Mouse (Mus musculus) heart, adult 9 months (tissue): ENCODE results near the gene Cenpm.

ENCODE experiments used
- DNase-seq, 2 experiments: peaks; one replicate each; pipeline ENCODE4 v3.0.0; 2022; ENCODE audit warnings: low spot score in 2 of 2

Gene Cenpm

GRCm38 (mm10) chr15:82215332-82216046 lies 29.1 kb downstream of the Cenpm start:
- no peak for DNase-seq

GRCm38 (mm10) chr15:82213222-82213621 lies 31.3 kb downstream of the Cenpm start:
- DNase-seq = no peak

- no peak for DNase-seq
These were observed 31.8 kb downstream of the Cenpm start, which contains the start of gene Shisa8 for GRCm38 (mm10) chr15:82212752-82213063. Gene Shisa8 (minus strand): TSS chr15:82212815.

- DNase-seq = no peak
These were observed 32.4 kb downstream of the Cenpm start for GRCm38 (mm10) chr15:82211911-82212751.

GRCm38 (mm10) chr15:82211281-82211680 lies 33.3 kb downstream of the Cenpm start:
- DNase-seq = no peak

GRCm38 (mm10) chr15:82210801-82211200 lies 33.7 kb downstream of the Cenpm start:
- DNase-seq = no peak

GRCm38 (mm10) chr15:82209295-82210050 lies 35.1 kb downstream of the Cenpm start:
- no peak for DNase-seq

GRCm38 (mm10) chr15:82208307-82208706 lies 36.2 kb downstream of the Cenpm start:
- no peak for DNase-seq

- DNase-seq = no peak
These were observed 36.9 kb downstream of the Cenpm start for GRCm38 (mm10) chr15:82207504-82208219.

GRCm38 (mm10) chr15:82207105-82207459 lies 37.5 kb downstream of the Cenpm start:
- no peak for DNase-seq

- peak; percentile 79 to 85 for DNase-seq
These were observed 38.0 kb downstream of the Cenpm start for GRCm38 (mm10) chr15:82206365-82207104.

- DNase-seq = no peak
These were observed 39.7 kb downstream of the Cenpm start for GRCm38 (mm10) chr15:82204680-82205371.

- DNase-seq = no peak
These were observed 40.8 kb downstream of the Cenpm start for GRCm38 (mm10) chr15:82203611-82204351.

GRCm38 (mm10) chr15:82203090-82203489 lies 41.5 kb downstream of the Cenpm start:
- no peak for DNase-seq

- no peak for DNase-seq
These were observed 42.5 kb downstream of the Cenpm start for GRCm38 (mm10) chr15:82202086-82202485.

GRCm38 (mm10) chr15:82199546-82199945 lies 45.0 kb downstream of the Cenpm start:
- DNase-seq = no peak

GRCm38 (mm10) chr15:82198342-82198741 lies 46.2 kb downstream of the Cenpm start:
- DNase-seq = no peak

- no peak for DNase-seq
These were observed 46.6 kb downstream of the Cenpm start for GRCm38 (mm10) chr15:82197937-82198336.

GRCm38 (mm10) chr15:82197246-82197750 lies 47.2 kb downstream of the Cenpm start:
- DNase-seq = no peak

- DNase-seq = no peak
These were observed 48.2 kb downstream of the Cenpm start for GRCm38 (mm10) chr15:82196300-82196699.
